Mouse (Mus musculus): ENCODE measurements around the gene A430078G23Rik. TPM values are rescaled to one million over a fixed set of nuclear protein-coding genes. Genes with fewer than 3 reads are reported as not detected.

Gene A430078G23Rik
- total and polyA plus RNA-seq, 3 experiments = 0.15 to 0.44 TPM; not detected in 1

DNA sequence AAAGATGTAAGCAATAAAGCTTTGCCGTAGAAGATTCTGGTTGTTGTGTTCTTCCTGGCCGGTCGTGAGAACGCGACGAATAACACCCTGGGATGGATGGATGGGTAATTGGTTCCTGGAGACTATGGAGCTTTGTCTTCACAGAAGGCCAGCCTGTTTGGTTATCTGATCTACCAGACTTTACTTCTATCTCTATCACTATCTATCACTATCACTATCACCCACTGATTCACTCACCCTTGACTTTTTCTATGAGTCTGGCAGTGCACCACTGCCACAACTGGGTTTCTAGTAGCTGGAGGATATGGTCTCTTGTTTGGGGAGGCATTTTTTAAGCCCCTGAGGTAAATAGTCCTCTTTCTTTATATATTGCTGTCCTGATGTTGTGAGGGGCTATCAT, 7.9 kb upstream of the A430078G23Rik start:
- Histone ChIP-seq H3K4me3 (ENCODE audit: low read depth, low read length) (no peak overlapping the region), H3K27me3 (ENCODE audit: insufficient read depth, low read length) (0 out of 2 replicates have a peak, but pooled peaks cover 2% of the 10 kb centered on the region), H3K4me1 (ENCODE audit: insufficient read depth, low read depth, low read length) (peaks cover 3% of the 10 kb centered on the region; the same call in 1 of the 2 replicates), H3K9me3 (replicated peaks) (no peaks in the 10 kb centered on the region), H3K36me3 (replicated peaks) (no peaks in the 10 kb centered on the region)
- DNase-seq (ENCODE audit: low spot score) (no peak), ATAC-seq (ENCODE audit: extremely low read depth, insufficient number of reproducible peaks, low FRiP score, poor library complexity, severe bottlenecking) (no peak)
- TF ChIP-seq TAL1 (conservative IDR thresholded peaks at IDR 0.05; ENCODE audit: low read depth, low read length) (no peak), CTCF (IDR thresholded peaks at IDR 0.05; ENCODE audit: low read depth, low read length) (no peak), POLR2AphosphoS5 (IDR thresholded peaks at IDR 0.05; ENCODE audit: insufficient replicate concordance, low read depth, low read length) (no peak), GATA2 (IDR thresholded peaks at IDR 0.05; ENCODE audit: borderline replicate concordance, low read depth, low read length) (no peak), GATA1 (IDR thresholded peaks at IDR 0.05; ENCODE audit: borderline replicate concordance, low read length) (no peak)

DNA sequence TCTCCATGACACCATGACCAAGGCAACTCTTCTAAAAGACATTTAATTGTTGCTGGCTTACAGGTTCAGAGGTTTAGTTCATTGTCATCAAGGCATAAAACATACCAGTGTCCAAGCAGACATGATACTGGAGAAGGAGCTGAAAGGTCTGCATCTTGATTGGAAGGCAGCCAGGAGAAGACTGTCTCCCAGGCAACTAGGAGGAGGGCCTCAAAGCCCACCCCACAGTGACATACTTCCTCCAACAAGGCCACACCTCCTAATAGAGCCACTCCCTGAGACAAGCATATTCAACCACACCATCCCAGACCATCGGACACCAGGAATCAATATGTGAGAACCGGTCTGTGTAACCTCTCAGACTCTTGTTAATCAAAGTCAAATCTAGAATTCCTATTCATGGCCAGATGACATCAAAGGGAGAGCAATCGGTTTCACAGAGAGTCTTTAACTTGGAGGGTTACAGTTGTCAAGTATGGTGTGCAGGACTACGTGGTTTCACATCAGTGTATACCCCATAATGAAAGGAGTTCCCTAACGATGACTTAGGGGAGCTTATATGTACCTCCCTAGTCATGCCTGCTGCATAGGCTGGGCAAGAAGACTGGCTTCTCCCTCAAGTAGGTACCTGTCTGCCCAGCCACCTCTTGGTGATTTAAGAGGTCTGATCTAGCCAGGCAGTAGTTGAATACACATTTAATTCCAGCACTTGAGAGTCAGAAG, 6.4 kb upstream of the A430078G23Rik start:
- Histone ChIP-seq H3K36me3 (replicated peaks) (no peaks in the 10 kb centered on the region), H3K27me3 (ENCODE audit: insufficient read depth, low read length) (0 out of 2 replicates have a peak, but pooled peaks cover 2% of the 10 kb centered on the region), H3K4me3 (ENCODE audit: low read depth, low read length) (no peak overlapping the region), H3K9me3 (replicated peaks) (no peaks in the 10 kb centered on the region), H3K4me1 (ENCODE audit: insufficient read depth, low read depth, low read length) (peaks cover 3% of the 10 kb centered on the region; the same call in 1 of the 2 replicates)
- ATAC-seq (ENCODE audit: extremely low read depth, insufficient number of reproducible peaks, low FRiP score, poor library complexity, severe bottlenecking) (no peak), DNase-seq (ENCODE audit: low spot score) (no peak)
- TF ChIP-seq POLR2AphosphoS5 (IDR thresholded peaks at IDR 0.05; ENCODE audit: insufficient replicate concordance, low read depth, low read length) (no peak), TAL1 (conservative IDR thresholded peaks at IDR 0.05; ENCODE audit: low read depth, low read length) (no peak), CTCF (IDR thresholded peaks at IDR 0.05; ENCODE audit: low read depth, low read length) (no peak), GATA1 (IDR thresholded peaks at IDR 0.05; ENCODE audit: borderline replicate concordance, low read length) (no peak), GATA2 (IDR thresholded peaks at IDR 0.05; ENCODE audit: borderline replicate concordance, low read depth, low read length) (no peak)

DNA sequence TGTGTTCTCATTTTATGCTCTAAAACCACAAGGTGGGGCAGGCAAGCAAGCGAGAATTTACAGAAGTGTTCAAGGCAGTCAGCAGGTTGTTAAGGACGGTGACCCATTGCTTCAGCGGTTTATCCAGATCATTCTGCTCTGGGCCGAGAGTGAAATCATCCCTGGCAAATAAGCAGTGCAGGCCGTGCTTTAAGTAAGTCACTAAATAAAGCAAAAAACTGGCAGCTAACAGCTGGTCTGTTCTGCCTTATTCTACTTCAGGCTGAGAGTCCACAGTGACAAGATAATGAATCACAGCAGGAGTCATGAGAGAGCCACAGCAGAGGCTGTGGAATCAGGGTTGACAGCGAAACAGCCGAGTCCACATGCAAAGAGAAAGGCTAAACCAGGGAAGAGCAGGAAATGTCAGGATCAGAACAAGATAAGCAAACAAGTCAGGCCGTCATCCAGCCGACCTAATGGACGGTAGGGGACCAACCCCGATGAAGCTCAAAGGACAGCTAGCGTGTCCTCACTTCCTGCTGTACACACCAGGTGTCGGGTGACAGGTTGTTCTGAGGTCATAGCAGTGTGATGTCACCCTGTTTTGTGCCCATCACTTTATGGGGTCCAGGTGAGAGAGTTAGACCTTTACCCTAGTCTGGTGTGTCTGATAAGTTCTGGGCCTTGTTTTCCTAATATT, 4.9 kb upstream of the A430078G23Rik start:
- peaks cover 7% of the 10 kb centered on the region for H3K4me1 ChIP-seq (ENCODE audit: insufficient read depth, low read depth, low read length)
- peaks cover 2% of the 10 kb centered on the region; the same call in 1 of the 2 replicates for H3K27me3 ChIP-seq (ENCODE audit: insufficient read depth, low read length)
- H3K9me3 ChIP-seq (replicated peaks) = no peaks in the 10 kb centered on the region
- no peaks in the 10 kb centered on the region for H3K36me3 ChIP-seq (replicated peaks)
- H3K4me3 ChIP-seq (ENCODE audit: low read depth, low read length) = no peak overlapping the region
- ATAC-seq (ENCODE audit: extremely low read depth, insufficient number of reproducible peaks, low FRiP score, poor library complexity, severe bottlenecking) = no peak
- TF ChIP-seq POLR2AphosphoS5 (IDR thresholded peaks at IDR 0.05; ENCODE audit: insufficient replicate concordance, low read depth, low read length) (no peak), CTCF (IDR thresholded peaks at IDR 0.05; ENCODE audit: low read depth, low read length) (no peak), TAL1 (conservative IDR thresholded peaks at IDR 0.05; ENCODE audit: low read depth, low read length) (no peak), GATA2 (IDR thresholded peaks at IDR 0.05; ENCODE audit: borderline replicate concordance, low read depth, low read length) (no peak)
- DNase-seq (ENCODE audit: low spot score) = no peak

DNA sequence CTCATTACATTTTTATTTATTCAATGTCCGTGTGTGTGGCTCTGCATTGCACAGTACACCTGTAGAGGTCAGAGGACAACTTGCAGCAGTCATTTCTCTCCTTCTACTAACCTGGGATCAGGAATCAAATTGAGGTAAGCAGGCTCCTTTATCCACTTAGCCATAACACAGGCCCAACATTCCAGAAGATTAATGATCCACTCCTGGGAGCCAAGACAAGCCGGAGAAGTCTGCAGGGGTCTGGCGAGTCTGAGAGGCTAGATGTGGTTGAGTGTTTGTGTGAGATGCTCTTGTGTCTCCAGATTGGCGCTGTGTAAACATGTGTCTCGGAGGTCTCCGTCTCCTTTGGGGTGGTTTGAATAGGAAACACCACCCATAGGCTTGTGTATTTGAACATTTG, 2.5 kb upstream of the A430078G23Rik start:
- DNase-seq (ENCODE audit: low spot score) (no peak), ATAC-seq (ENCODE audit: extremely low read depth, insufficient number of reproducible peaks, low FRiP score, poor library complexity, severe bottlenecking) (no peak)
- Histone ChIP-seq H3K9me3 (replicated peaks) (no peaks in the 10 kb centered on the region), H3K4me3 (ENCODE audit: low read depth, low read length) (no peak overlapping the region), H3K27me3 (ENCODE audit: insufficient read depth, low read length) (peaks cover 10% of the 10 kb centered on the region), H3K36me3 (replicated peaks) (no peaks in the 10 kb centered on the region), H3K4me1 (ENCODE audit: insufficient read depth, low read depth, low read length) (peaks cover 18% of the 10 kb centered on the region)
- TF ChIP-seq GATA2 (IDR thresholded peaks at IDR 0.05; ENCODE audit: borderline replicate concordance, low read depth, low read length) (no peak), GATA1 (IDR thresholded peaks at IDR 0.05; ENCODE audit: borderline replicate concordance, low read length) (no peak), TAL1 (conservative IDR thresholded peaks at IDR 0.05; ENCODE audit: low read depth, low read length) (no peak), CTCF (IDR thresholded peaks at IDR 0.05; ENCODE audit: low read depth, low read length) (no peak), POLR2AphosphoS5 (IDR thresholded peaks at IDR 0.05; ENCODE audit: insufficient replicate concordance, low read depth, low read length) (no peak)

DNA sequence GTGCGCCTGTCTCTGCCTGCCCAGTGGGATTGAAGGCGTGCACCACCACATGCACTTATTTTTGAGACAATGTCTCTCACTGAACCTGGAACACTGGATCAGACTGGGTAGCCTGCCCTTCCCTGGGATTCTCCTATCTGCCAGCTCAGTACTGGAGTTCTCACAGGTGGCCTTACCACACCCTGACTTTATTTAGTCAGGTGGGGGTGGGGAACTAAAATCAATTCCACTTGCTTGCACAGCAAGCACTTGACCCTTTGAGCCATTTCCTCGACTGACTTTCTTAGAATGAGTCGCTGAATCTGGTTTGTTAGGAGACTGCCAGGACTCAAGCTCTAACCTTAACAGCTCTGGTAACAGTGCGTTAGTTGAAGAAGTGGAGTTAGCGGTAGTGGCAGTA, 500 bp upstream of the A430078G23Rik start:
- DNase-seq (ENCODE audit: low spot score) = no peak
- Histone ChIP-seq H3K4me1 (ENCODE audit: insufficient read depth, low read depth, low read length) (peaks cover 15% of the 10 kb centered on the region), H3K27me3 (ENCODE audit: insufficient read depth, low read length) (peaks cover 8% of the 10 kb centered on the region), H3K36me3 (replicated peaks) (no peaks in the 10 kb centered on the region), H3K9me3 (replicated peaks) (no peaks in the 10 kb centered on the region), H3K4me3 (ENCODE audit: low read depth, low read length) (no peak overlapping the region)
- TF ChIP-seq CTCF (IDR thresholded peaks at IDR 0.05; ENCODE audit: low read depth, low read length) = no peak
- TF ChIP-seq GATA2 (IDR thresholded peaks at IDR 0.05; ENCODE audit: borderline replicate concordance, low read depth, low read length) = no peak
- TF ChIP-seq TAL1 (conservative IDR thresholded peaks at IDR 0.05; ENCODE audit: low read depth, low read length) = no peak
- no peak for TF ChIP-seq GATA1 (IDR thresholded peaks at IDR 0.05; ENCODE audit: borderline replicate concordance, low read length)
- no peak for TF ChIP-seq POLR2AphosphoS5 (IDR thresholded peaks at IDR 0.05; ENCODE audit: insufficient replicate concordance, low read depth, low read length)
- ATAC-seq (ENCODE audit: extremely low read depth, insufficient number of reproducible peaks, low FRiP score, poor library complexity, severe bottlenecking) = no peak

DNA sequence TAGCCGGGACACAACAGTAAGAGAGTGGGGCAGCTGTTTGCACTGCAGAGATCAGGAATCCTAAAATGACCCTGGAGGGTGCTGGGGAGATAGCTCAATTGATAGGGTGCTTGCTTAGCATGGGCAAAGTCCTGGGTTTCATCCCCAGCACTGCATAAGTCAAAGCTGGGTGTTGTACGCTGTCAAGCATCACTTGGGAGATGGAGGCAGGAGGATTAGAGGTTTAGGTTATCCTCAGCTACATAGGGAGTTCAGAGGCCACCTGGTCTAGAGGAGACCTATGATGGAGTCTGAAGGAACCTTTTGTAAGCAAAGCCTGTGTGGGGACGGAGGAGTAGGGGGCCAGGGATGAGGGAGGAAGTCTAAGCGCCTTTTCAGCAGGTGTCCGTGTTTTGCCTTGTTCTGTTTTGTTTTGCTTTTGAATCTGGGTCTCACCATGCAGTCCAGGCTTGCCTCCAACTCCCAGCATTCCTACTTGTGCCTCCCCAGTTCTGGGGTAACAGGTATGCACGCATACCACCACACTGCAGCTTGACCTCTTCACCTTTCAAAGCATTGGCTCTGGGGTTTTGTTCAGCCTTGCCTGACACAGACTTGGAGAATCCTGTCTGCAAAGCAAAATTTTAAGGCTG, 712 bp downstream of the A430078G23Rik start:
- no peak for ATAC-seq (ENCODE audit: extremely low read depth, insufficient number of reproducible peaks, low FRiP score, poor library complexity, severe bottlenecking)
- peaks cover 8% of the 10 kb centered on the region for H3K27me3 ChIP-seq (ENCODE audit: insufficient read depth, low read length)

More for the DNA sequence above, 712 bp downstream of the A430078G23Rik start:
- Histone ChIP-seq H3K36me3 (replicated peaks) (no peaks in the 10 kb centered on the region), H3K4me1 (ENCODE audit: insufficient read depth, low read depth, low read length) (peaks cover 15% of the 10 kb centered on the region), H3K4me3 (ENCODE audit: low read depth, low read length) (no peak overlapping the region), H3K9me3 (replicated peaks) (no peaks in the 10 kb centered on the region)
- TF ChIP-seq GATA2 (IDR thresholded peaks at IDR 0.05; ENCODE audit: borderline replicate concordance, low read depth, low read length) (no peak), GATA1 (IDR thresholded peaks at IDR 0.05; ENCODE audit: borderline replicate concordance, low read length) (no peak), TAL1 (conservative IDR thresholded peaks at IDR 0.05; ENCODE audit: low read depth, low read length) (no peak), POLR2AphosphoS5 (IDR thresholded peaks at IDR 0.05; ENCODE audit: insufficient replicate concordance, low read depth, low read length) (no peak), CTCF (IDR thresholded peaks at IDR 0.05; ENCODE audit: low read depth, low read length) (no peak)
- no peak for DNase-seq (ENCODE audit: low spot score)

All from G1E (cell line).